Mouse (Mus musculus) bone marrow, adult 2 months (tissue): ENCODE measurements around the gene Ptprm. TPM values are rescaled to one million over a fixed set of nuclear protein-coding genes. Genes with fewer than 3 reads are reported as not detected.

Source experiments
- H3K27ac ChIP-seq: fragments of 200-500 bp; 2 replicates; pipeline ENCODE4 v1.5.1; 2012; ENCODE audit warnings: low read depth, mild to moderate bottlenecking, control low read depth, inconsistent platforms, low read length; ENCODE audit not compliant: control insufficient read depth, poor library complexity, insufficient read depth
- H3K4me1 ChIP-seq: fragments of 200-500 bp; 2 replicates; pipeline ENCODE4 v1.6.1; 2011; ENCODE audit warnings: low read length; ENCODE audit not compliant: control insufficient read depth, insufficient read depth
- H3K4me3 ChIP-seq: fragments of 200-500 bp; replicated peaks from 2 replicates; pipeline ENCODE3; 2011; ENCODE audit warnings: mild to moderate bottlenecking, low read depth, low read length, control low read depth; ENCODE audit not compliant: control insufficient read depth
- CTCF ChIP-seq: fragments of 200-500 bp; IDR thresholded peaks from 2 replicates; pipeline ENCODE4 v1.5.1; 2011; ENCODE audit warnings: low read length, control low read depth; ENCODE audit not compliant: control insufficient read depth, insufficient read depth
- POLR2A ChIP-seq: fragments of 200-500 bp; IDR thresholded peaks from 2 replicates; pipeline ENCODE4 v1.6.1; 2011; ENCODE audit warnings: low read depth, mild to moderate bottlenecking, control low read depth, low read length, borderline replicate concordance; ENCODE audit not compliant: control insufficient read depth
- WGBS: fragments of 180-500 bp; shearing (Covaris S2); methylation state at CpG from one replicate; pipeline ENCODE4 v1.1.7; 2018; 5-methylcytosine and 5-hydroxymethylcytosine counted together
- polyA plus RNA-seq: library from polyadenylated mRNA; stranded (reverse); fragments of >200 nt; gene quantifications from 2 replicates; pipeline ENCODE4 v1.2.4, GENCODE M21; 2011; ENCODE audit warnings: low replicate concordance; ENCODE audit not compliant: missing spikeins, insufficient read depth, insufficient read length

The Ptprm gene
- polyA plus RNA-seq, 1 experiment = 4.0 TPM

GRCm38 (mm10) chr17:66785586-66785985 is 568.7 kb downstream of the Ptprm start:
- Histone ChIP-seq H3K4me1 (no peaks in the 10 kb centered on the region), H3K27ac (no peak overlapping the region), H3K4me3 (no peak overlapping the region)
- no peak for TF ChIP-seq POLR2A
- no peak for TF ChIP-seq CTCF
- WGBS = 85% methylated on average over 11 of the region's 11 CpGs

GRCm38 (mm10) chr17:66783601-66784000 is 570.7 kb downstream of the Ptprm start:
- 83% methylated on average over 4 of the region's 4 CpGs for WGBS
- H3K27ac ChIP-seq = no peak overlapping the region
- no peaks in the 10 kb centered on the region for H3K4me1 ChIP-seq
- TF ChIP-seq POLR2A = no peak
- no peak for TF ChIP-seq CTCF
- no peak overlapping the region for H3K4me3 ChIP-seq

GRCm38 (mm10) chr17:66783075-66783492 is 571.2 kb downstream of the Ptprm start:
- Histone ChIP-seq H3K27ac (no peak overlapping the region), H3K4me3 (no peak overlapping the region), H3K4me1 (no peaks in the 10 kb centered on the region)
- WGBS = 83% methylated on average over 10 of the region's 10 CpGs
- no peak for TF ChIP-seq CTCF
- no peak for TF ChIP-seq POLR2A

- TF ChIP-seq POLR2A (no peak), CTCF (no peak)
- 75% methylated on average over 3 of the region's 3 CpGs for WGBS
- Histone ChIP-seq H3K4me1 (no peaks in the 10 kb centered on the region), H3K4me3 (no peak overlapping the region), H3K27ac (no peak overlapping the region)
Measured at GRCm38 (mm10) chr17:66781910-66782309, 572.3 kb downstream of the Ptprm start.

- TF ChIP-seq POLR2A = no peak
- TF ChIP-seq CTCF = no peak
- Histone ChIP-seq H3K4me3 (no peak overlapping the region), H3K4me1 (no peaks in the 10 kb centered on the region), H3K27ac (no peak overlapping the region)
- 67% methylated on average over 1 of the region's 1 CpGs for WGBS
Measured at GRCm38 (mm10) chr17:66779026-66779425, 575.2 kb downstream of the Ptprm start.

- 86% methylated on average over 14 of the region's 14 CpGs for WGBS
- Histone ChIP-seq H3K27ac (no peak overlapping the region), H3K4me3 (no peak overlapping the region), H3K4me1 (no peaks in the 10 kb centered on the region)
- TF ChIP-seq POLR2A (no peak), CTCF (no peak)
Measured at GRCm38 (mm10) chr17:66769365-66770363, 584.6 kb downstream of the Ptprm start.

- Histone ChIP-seq H3K4me3 (no peak overlapping the region), H3K27ac (no peak overlapping the region), H3K4me1 (no peaks in the 10 kb centered on the region)
- no peak for TF ChIP-seq CTCF
- TF ChIP-seq POLR2A = no peak
- 76% methylated on average over 11 of the region's 11 CpGs for WGBS
Measured at GRCm38 (mm10) chr17:66768689-66769275, 585.5 kb downstream of the Ptprm start.

GRCm38 (mm10) chr17:66766166-66766565 is 588.1 kb downstream of the Ptprm start:
- TF ChIP-seq POLR2A (no peak), CTCF (no peak)
- H3K4me1 ChIP-seq = no peaks in the 10 kb centered on the region
- H3K4me3 ChIP-seq = no peak overlapping the region
- 61% methylated on average over 6 of the region's 6 CpGs for WGBS
- no peak overlapping the region for H3K27ac ChIP-seq
